Mouse (Mus musculus) thymus, postnatal 0 days (tissue): ENCODE data around the gene Tmem151b. TPM values are rescaled to one million over a fixed set of nuclear protein-coding genes. Genes with fewer than 3 reads are reported as not detected.

Experiments used
- DNase-seq: peaks from one replicate; pipeline ENCODE4 v3.0.0-alpha.2; 2015; ENCODE audit warnings: low spot score
- polyA plus RNA-seq: library from polyadenylated mRNA; unstranded; fragments of >200 nt; fragmentation: Nextera tagmentation; extraction: Ambion mirVana; gene quantifications from 2 replicates; pipeline ENCODE4 v1.2.1, GENCODE M21; 2015

The Tmem151b gene
- polyA plus RNA-seq, 1 experiment from 2014 or later: 19.6 TPM

- no peak for DNase-seq
Observed at GRCm38 (mm10) chr17:45564531-45565084, 15.1 kb upstream of the Tmem151b start.

GRCm38 (mm10) chr17:45563655-45564530, 14.4 kb upstream of the Tmem151b start, which contains the start of gene Slc35b2:
TSS of gene Slc35b2 (plus strand) at chr17:45563874.
- DNase-seq: peak; percentile 87

DNA sequence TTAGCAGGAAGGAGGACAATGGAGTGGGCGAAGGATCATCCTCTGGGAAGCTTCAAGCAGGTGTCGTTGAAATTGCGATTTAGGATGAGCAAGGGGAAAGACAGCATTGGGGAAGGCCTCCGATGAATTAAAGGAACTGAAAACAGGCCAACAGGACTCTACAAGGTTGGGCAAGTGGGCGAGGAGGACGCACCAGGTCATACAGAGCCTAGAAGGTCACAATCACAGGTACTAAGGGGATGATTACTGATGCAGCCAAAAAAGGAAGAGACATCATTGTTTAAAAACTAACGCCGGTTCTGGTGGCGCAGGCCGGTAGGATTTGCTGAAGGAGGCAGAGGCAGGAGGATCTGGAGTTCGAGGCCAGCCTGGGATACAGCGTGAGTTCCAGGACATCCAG, 13.7 kb upstream of the Tmem151b start:
- no peak for DNase-seq

DNA sequence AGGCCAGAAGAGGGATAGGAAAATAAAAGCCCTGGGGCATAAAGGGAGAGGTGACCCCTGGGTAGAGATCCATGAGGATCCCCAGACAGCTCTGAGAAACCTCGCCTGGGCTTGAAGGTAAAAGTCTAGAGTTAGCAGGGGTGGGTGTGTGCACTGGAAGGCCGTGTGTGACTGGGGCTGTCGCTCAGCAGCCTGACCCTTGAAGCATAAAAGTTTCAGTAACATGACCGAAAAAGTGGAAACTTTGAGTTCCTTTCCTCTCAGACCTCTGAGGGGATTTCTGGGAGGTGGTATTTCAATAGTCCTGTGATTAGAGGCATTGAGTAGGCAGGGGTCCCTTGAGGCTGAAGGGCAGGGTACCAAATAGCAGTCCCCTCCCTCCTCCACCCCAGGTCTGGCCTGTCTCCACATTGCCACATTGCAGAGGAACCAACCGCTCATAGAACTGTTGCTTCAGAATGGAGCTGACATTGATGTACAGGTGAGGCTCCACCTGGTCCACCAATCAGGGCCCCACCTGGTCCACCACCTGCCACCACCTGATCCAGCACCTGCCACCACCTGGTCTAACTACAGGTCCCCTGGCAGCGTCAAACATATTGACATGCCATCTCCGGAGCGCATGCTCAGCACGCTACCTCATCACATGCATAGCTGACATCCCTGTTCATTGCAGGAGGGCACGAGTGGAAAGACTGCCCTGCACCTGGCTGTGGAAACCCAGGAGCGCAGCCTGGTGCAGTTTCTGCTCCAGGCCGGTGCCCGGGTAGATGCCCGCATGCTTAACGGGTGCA, 10.5 kb upstream of the Tmem151b start:
- DNase-seq: no peak

- DNase-seq: peak; percentile 48
Observed at GRCm38 (mm10) chr17:45557998-45558862, 8.8 kb upstream of the Tmem151b start.

DNA sequence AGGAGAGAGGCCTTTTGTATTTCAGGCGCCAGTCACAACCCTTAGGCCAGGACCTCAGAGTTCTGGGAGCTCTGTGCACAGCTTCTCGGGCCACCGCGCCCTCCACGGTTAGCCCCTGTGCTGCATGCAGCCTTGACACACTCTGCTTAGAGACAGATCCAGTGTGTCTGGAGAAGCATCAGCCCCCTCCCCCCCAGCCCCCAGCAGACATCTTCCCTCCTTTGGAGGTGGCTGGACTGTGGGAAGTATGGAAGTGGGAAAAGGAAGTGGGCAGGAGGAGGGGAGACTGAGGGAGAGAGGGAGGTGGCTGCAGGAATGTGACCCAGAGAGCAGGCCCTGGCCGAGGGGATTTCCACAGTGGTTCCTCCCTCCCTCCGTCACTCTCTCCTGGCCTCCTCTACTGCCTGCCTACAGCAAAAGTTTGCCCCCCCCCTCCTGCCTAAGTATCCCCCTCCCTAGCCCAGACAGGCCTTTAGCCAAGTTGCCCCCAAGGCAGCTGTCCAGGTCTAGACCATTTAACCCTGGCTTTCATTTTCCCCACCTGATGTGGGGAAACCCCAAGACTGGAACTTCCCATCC, 7.9 kb upstream of the Tmem151b start:
- peak; percentile 45 for DNase-seq

DNA sequence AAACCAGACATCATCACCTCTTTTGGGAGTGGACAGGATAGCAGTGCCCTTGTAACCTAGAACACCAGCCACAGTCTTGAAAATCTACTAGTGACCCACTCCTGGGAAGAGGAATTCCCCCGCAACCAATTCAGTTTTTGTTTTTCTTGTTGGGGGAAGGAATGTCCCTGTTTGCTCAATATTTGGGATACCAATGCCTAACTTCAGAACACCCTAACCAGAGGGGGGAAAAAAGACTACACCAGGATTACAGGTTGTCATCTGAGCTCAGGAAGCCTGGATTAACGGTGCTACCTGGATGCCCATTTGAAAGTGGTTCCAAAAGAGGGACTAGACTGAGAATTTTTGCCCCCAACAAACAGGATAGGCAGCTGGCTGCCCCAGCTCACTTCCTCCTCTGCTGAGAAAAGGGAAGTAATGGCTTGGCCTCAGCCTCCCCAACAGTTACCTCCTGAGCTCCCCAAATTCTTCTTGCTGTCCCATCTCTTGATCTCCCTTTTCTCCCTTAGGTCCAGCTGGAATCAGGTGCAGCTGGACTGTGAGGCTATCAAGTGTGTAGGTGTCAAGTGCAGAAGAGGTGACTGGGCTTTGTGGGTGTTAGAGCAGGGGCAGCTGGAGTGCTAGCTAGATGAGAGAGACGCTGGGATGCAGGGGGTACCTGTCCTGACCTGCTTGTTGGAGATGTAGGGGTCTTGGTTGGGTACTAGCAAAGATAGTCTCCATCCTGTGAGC, 7.2 kb upstream of the Tmem151b start:
- peak; percentile 42 for DNase-seq

- peak; percentile 34 for DNase-seq
Observed at GRCm38 (mm10) chr17:45556107-45556489, 6.6 kb upstream of the Tmem151b start.

DNA sequence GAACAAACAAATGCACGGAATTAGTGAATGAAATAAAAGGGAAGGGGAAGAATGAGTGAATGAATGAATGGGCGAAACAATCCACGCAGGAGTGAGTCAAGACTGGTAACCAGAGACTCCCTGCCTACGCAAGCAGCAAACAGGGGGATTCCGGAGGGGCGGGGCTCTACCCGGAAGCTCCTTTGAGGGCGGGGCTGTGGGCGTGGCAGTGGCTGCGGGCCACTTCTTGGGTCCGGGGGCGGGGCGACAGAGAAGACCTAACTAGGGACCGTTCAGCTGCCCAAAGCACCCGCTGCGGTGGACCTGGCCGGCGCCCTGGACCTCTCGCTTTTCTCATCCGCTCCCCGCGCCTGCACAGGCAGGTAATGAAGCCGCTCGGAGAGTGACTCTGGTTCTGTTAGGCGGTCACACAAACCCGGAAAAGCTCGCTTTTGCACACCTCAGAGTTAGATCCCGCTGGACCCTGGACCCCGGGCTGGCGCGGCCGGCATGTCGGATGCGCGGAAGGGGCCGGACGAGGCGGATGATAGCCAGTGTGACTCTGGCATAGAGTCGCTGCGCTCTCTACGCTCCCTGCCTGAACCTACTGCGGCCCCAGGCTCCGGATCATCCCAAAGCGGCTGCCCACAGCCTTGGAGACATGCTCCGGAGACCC, 6.1 kb upstream of the Tmem151b start, which contains the start of gene Nfkbie:
TSS of gene Nfkbie (plus strand) at position 252 of the 655 bp plus-strand sequence.
- DNase-seq: peak; percentile 94

GRCm38 (mm10) chr17:45554420-45554819, 4.9 kb upstream of the Tmem151b start:
- no peak for DNase-seq

GRCm38 (mm10) chr17:45553065-45553464, 3.6 kb upstream of the Tmem151b start:
- no peak for DNase-seq

DNA sequence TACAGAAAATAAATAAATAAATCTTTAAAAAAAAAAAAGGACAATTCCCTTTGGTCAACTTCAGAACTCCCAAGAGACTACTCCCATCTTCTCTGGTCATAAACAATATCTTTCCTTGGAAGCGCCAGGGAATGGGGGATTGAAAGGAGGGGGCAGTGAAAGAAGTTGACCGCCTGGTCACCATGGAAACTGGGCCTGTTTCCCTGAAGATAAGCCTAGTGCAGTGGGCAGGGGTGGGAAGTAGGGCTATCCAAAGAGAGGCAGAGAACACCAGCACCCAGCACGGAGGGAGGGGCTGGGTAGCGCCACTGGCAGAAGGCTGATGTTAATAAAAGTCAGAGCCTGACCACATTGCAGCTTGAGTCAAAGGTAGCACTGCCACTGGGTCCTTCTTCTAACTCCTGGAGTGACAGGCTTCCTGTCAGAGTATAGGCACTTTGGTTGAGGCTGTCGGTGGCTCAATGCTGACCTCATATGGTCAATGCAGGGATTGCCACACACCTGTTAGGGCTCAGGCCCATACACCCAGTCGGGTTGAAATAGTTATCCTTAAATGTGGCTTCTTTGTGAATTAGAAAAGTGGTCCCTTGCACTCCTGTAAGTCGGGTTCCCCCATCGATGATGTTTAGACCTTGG, 2.5 kb upstream of the Tmem151b start:
- DNase-seq: peak; percentile 88

DNA sequence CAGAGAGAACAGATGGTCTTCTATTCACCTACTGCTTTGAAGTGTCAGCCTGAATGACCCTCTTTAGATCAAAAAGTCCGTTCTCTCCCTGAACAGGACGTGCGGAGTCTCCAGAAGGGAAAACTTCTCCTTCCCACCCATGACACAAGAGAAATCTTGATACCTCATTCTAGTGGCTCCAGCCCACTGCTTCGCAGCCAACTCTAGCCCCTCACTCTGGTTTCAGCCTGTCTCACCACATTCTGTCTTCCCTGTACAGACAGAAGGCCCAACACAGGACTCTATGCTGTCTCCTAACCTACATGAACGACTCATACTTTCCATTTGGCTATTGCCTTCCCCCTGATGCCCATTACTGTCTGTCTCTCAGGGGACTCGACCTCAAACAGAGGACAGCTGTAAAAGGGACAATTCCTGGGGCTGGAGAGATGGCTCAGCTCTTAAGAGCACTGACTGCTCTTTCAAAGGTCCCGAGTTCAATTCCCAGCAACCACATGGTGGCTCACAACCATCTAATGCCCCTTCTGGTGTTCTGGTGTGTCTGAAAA, 1.8 kb upstream of the Tmem151b start:
- no peak for DNase-seq

- DNase-seq: no peak
Observed at GRCm38 (mm10) chr17:45550253-45550652, 776 bp upstream of the Tmem151b start.

DNA sequence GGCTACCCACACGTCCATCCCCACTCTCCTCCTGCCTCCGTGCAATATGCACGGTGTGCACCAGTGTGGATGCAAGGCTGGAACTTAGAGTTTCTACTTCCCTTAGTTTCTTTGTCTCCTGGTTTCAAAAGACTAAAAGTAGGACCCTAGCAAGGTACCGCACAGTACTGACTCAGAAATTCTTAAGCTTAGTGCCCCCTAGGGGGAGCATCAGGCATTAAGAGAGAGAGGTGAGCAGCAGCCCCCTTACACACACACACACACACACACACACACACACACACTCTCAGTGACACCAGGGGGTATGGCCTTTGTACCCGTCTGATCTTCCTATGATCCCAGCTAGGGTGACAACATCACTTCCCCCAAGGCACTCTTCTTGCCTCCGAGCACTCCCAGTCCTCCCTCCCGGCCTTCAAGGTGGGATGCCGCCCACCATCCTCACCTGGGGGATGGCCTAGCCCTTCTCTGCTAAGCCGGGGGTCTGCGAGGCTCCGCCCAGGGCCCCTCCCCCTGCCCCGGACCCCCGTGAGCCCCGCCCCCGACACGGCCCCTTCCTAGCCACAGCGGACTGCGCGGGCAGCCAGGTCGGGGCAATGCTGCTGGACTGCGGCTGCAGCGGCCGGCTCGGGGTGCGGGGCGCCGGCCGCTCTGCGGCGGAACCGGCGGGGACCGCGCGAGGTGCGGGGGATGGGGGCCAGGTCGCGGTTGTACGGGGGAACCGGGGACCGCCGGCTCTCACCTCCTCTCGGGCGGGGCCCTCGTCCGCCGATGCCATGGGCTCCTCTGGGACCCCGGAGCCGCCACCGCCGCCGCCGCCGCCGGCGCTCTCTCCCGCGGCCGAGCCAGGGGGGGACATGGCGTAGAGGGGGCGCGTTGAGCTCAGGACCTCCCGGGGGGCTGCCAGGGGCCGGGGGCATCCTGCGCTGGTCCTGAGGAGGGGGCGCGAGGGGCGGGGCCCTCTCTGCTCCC, 650 bp downstream of the Tmem151b start:
- peak; percentile 86 for DNase-seq

GRCm38 (mm10) chr17:45547461-45548190, 1.9 kb downstream of the Tmem151b start:
- DNase-seq: no peak

DNA sequence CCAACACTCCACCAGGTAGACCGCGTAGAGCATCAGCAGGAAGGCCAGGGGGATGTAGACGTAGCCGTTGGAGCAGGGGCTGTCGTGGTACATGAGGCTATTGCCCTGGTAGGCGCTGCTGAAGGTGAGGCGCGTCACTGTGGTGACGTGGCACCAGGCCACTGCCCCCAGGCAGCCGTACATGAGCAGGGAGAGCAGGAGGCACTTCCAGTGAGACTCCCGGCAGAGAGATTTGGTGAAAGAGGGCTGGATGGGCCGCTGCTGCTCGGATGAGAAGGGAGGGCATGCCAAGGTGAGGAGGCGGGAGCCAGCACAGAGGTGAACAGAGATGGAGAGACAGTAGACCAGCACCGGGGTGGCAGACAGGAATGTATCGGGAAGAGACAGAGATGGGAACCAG, 2.5 kb downstream of the Tmem151b start:
- no peak for DNase-seq
